Mouse (Mus musculus) lung, postnatal 36 days (tissue): ENCODE data around the gene Palld.
A peak's percentile ranks its signal among the peaks of the same experiment; 100 is the strongest.

Experiments used
- DNase-seq: peaks from one replicate; pipeline ENCODE4 v3.0.0; 2022; ENCODE audit warnings: mixed read lengths

The Palld gene

GRCm38 (mm10) chr8:61902521-61902920 is at the start of gene Palld:
Palld (minus strand) TSS chr8:61902690.
- no peak for DNase-seq

DNA sequence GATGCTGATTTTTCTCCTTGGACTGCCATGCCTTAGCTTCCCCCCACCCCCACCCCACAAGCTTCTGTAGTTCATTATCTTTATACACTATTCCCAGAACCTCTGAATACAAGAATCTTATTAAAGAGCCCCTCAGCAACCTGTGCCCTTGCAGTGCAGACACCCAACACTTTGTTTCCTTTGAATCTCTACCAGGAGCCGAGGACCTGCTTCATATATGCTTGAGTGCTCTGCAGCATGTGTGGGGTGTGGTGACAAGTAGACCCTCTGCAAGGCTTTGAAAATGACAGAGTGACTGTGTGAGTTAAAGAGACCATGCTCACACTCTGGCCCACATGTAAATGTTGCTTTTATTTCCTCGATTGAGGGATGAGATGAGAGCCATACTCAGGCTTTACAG is 35.1 kb upstream of the Palld start:
- no peak for DNase-seq

- DNase-seq: no peak
Measured at GRCm38 (mm10) chr8:61933243-61933642, 30.8 kb upstream of the Palld start.

GRCm38 (mm10) chr8:61927777-61928494 is 25.4 kb upstream of the Palld start, which contains the start of gene Ddx60:
Ddx60 (plus strand) TSS chr8:61928087.
- peak; percentile 76 for DNase-seq

GRCm38 (mm10) chr8:61924518-61924917 is 22.0 kb upstream of the Palld start:
- DNase-seq: no peak

DNA sequence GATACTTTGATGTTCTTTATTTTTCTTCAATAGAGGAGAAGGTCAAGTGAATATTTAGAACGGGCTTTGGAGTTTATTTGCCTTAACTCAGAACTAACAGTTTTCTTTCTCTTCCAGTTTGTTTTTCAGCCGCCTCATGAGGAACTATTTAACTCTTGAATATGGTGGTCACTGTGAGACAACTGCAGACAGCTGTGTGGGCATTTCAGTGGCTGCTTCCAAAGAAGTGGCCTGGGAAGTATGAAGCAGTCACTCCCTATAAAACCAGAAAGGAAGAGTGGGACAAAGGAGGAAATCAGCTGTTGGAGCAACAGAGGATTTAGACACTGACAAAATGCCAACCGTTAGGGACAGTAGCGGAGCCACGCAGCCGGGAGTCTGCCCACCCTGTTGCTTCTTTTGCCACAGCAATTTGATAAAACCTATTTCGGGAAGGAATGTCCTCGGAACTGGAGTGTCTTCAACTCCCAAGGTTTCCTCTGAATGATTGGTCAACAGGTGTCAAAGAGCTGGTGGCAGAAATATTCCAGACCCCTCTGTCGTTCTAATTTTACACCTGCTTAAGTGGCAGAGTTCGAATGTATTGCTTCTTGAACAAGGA is 19.1 kb upstream of the Palld start:
- DNase-seq: no peak

- DNase-seq: peak; percentile 3
Measured at GRCm38 (mm10) chr8:61920389-61920788, 17.9 kb upstream of the Palld start.

DNA sequence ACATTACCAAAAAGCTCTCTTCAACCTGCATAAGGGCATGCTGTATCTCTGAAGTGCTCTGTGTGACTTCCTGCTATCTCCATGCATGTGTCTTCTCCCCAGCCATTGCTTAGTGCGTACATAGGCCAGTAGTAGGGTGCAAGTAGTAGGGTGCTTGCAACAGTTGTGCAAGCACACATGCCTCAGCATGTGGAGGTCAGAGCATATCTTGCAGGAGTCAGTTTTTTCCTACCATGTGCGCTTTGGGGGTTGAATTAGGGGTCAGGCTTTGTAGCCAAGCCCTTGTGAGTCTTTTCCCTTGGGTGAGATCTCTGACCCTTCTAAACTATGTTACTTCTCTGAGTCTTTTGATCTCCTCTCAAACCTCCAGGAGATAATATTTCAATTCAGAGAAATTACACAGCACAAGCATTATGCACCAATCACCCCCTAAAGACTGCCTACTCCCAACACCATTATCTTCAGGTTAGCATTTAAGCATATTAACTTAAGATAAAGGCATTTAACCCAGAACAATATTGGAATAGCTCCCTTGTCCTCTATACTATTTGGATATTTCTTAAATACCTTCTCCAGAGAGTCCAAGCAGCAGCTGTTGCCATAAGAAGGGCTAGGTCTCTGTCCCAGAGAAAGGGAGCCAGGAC is 16.8 kb upstream of the Palld start:
- no peak for DNase-seq

- DNase-seq: no peak
Measured at GRCm38 (mm10) chr8:61917287-61917686, 14.8 kb upstream of the Palld start.

- no peak for DNase-seq
Measured at GRCm38 (mm10) chr8:61913957-61914356, 11.5 kb upstream of the Palld start.

DNA sequence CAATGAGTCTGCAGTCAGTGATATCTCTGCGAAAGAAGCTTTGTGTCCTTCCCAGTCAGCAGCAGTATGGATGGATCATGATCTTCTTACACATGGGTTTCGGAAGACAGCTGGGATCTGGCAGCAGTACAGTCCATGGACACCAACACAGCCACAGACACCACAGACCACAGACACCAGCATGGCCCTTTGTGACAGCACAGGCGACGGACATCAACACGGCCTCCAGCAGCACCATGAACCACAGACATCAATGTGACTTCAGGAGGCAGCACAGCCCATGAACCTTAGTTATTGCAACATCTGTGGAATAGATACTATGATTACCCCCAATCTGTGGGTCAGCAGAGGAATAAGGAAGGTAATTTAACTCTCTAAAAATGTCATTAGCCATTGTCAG is 10.3 kb upstream of the Palld start:
- DNase-seq: no peak

DNA sequence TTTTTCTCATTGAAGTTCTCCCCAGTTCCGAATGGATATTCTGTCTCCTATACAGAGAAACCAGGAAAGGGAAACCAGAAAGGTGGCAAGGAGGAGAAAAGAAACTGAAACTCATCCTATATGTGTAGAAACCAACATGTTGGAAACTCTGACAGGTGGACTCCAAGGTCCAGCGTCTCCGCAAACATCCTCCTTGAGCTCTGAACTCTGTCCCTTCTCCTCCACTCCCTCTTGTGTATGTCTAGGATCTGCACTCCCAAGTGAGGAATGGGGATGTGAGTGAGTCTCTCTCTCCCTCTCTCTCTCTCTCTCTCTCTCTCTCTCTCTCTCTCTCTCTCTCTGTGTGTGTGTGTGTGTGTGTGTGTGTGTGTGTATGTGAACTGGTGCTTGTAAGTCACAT is 6.8 kb upstream of the Palld start:
- DNase-seq: no peak

DNA sequence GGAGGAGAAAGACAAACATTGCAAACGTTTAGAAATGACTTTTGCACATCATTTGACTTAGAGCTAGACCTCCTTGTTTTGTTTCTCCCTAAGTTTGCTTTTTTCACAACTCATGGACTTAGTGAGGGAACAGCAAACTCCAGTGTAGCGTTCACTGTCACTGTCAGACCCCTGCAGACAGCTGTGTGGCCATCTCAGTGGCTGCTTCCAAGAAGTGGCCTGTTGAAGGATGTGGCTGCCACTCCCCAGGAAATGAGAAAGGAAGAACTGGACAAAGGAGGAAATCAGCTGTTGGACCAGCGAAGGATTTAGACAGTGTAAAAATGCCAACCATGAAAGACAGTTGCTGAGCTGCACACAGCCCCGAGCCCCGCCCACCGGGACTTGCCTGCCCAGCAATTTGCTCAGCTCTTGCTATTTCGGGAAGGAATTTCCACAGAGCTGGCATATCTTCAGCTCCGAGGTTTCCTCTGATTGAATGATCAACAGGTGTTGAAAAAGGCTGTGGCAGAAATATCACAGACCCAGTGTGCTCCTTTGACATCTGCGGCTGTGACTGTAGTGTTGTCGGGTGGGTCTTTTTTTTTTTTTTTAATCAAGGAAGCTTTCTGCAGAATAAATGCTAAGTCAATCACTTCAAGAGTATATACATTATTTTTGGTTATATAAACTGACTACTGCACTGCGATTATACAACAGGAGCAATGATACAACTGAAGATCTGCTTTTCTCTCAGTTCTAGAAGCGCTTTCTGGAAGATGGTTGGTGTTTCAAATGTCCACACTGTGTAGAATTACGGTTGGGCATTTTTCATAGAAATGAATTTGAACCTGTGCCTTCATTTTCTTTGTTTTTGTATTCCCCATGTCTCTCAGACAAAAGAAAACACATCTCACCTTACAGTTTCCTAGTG is 6.1 kb upstream of the Palld start:
- DNase-seq: peak; percentile 54

DNA sequence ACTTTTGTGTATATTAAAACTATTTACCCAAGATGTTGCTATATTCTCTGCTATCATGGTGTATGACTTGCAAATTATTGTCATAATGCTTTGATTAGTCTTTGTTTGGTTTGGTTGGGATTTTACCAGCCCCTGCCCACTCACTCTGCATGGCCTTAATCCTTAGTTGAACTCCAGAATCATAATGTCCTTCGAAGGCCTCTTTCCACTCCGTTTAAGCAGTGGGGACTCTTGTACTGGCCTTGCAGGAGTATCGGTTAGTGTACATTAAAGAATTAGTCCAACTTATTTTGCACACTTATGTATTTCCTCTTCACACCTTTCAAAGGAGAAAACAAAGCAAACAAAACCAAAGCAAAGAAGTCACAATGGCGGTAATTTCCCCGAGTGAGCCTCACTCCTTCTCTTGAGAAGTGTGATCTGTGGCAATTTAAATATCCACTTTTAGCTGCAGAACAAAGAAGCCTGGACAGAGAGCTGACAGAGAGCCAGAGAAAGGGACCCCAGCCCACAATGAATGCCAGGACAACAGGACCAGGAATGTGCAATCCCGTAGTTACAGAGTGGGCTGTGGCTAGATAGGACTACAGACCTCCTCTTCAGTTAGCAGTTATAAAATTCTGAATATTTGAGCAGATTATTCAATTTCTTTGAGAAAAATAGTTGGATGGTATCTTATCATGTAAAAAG is 1.3 kb downstream of the Palld start:
- no peak for DNase-seq

DNA sequence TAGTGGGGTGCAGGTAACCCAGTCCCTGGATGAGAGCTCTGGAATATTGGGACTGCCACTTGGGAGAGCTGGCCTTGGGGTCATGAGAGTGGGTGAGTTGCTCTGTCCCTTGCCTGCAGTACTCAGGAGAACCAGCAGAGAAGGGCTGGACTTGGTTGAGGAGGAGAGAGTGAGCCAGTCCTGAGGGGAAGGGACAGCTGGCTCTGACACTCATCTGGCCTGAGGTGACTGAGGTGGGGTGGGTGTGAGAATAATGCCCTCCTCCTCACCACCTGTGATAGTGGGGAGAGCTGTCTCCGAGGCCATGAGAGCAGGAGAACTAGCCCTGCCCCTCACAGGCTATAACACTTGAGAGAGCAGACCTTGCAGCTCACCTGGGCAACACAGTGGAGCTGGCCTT is 5.1 kb downstream of the Palld start:
- no peak for DNase-seq

- DNase-seq: peak; percentile 6
Measured at GRCm38 (mm10) chr8:61896742-61897141, 5.7 kb downstream of the Palld start.

- peak; percentile 61 for DNase-seq
Measured at GRCm38 (mm10) chr8:61894062-61894461, 8.4 kb downstream of the Palld start.

DNA sequence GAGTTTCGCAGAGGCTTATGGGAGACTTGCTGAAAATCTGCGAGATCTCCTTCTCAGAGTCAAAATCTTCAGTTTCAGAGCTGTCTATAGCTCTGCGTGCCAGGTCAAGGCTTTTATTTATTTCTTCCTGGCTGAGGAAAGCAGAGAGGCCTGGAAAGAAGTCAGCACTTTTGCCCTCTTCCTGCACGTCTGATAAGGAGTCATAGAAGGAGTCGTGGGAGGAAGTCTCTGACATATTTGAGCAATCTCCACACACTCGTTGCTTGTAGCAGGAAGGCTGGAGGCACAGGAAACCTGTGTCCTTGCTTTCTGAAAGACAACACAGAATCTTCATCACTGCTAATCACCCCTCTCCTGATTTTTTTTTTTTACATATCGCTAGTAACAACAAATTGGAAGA is 24.9 kb downstream of the Palld start:
- DNase-seq: peak; percentile 9

- DNase-seq: peak; percentile 75
Measured at GRCm38 (mm10) chr8:61875290-61875689, 27.2 kb downstream of the Palld start.

DNA sequence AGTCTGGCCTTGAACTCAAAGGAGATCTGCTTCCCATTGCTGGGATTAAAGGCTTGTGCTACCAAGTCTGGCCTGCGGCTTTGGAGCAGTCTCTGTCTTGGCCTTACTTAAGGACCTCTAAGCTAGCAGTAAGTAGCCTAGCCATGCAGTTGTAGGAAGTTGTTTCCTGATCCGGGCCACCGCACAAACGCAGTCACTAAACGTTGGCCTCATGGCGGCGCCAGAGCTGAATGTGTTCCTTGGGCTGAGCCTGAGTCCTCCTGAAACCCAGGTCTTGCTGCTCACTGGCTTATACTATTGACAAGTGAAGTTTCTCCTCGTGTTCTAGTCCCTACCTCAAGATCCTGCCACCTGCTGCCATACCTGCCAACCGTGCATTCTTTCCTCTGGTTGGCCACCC is 28.5 kb downstream of the Palld start:
- DNase-seq: no peak

DNA sequence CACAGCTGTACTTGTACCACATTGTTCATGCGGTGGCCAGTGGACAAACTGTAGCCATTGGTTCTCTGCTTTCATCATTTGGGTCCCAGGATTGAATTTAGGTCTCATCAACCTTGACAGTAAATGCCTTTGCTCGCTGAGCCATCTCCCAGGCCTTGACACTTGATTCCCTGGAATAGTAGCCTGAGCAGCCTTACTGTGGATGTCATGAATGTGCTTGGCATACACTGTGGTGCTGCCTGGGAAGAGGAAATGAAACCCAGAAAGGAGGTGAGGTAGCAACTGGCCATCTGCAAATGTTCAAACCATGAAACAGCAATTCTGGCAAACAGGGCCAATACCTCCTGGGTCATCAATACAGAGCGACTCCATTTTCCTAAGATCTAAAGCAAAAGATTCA is 34.0 kb downstream of the Palld start:
- DNase-seq: no peak

DNA sequence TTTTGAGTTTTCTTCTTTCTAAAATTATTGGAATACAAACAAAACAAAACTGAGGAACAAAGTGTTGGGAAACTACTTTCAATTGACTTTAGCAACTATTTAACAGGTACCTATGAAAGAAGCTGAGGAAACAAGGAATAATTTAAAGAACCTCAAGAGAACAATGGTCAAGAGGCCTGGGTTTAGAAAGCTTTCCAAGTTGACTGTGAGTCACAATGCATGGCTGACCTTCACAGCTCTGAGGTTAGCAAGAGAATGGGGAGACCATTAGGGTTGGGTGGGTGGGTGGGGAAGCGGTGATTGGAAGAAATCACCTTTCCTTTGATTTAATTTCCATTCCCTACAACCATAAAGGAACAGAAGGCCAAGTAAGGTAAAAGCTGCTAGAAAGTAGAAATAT is 35.6 kb downstream of the Palld start:
- DNase-seq: no peak

GRCm38 (mm10) chr8:61865365-61865764 is 37.1 kb downstream of the Palld start:
- no peak for DNase-seq
